Mouse (Mus musculus) CD4-positive naive resting alpha-beta T cell, adult 76 days (primary cell): ENCODE measurements around the gene Leprot. TPM values are rescaled to one million over a fixed set of nuclear protein-coding genes. Genes with fewer than 3 reads are reported as not detected.

Experiments used
- total RNA-seq: library from RNA; stranded (reverse); gene quantifications from one replicate; pipeline ENCODE4 v1.2.4, GENCODE M21; 2023

Leprot gene
- total RNA-seq, result 18.3 TPM

GRCm38 (mm10) chr4:101647196-101647905, at the start of gene Leprot:
Gene Leprot (plus strand): TSS chr4:101647718.

Other genes with a start within 250 kb of the Leprot start
- gene Ak4, start 228.4 kb upstream of the Leprot start, total RNA-seq, result not detected
- 5.9 TPM for gene Dnajc6, start 151.1 kb upstream of the Leprot start, total RNA-seq
- not detected for gene Lepr, start 69.7 kb downstream of the Leprot start, total RNA-seq
- gene B020004J07Rik, start 196.3 kb downstream of the Leprot start, total RNA-seq, result not detected
- not detected for gene C130073F10Rik, start 246.1 kb downstream of the Leprot start, total RNA-seq